Mouse (Mus musculus): ENCODE measurements around the gene Txnrd3. TPM values are rescaled to one million over a fixed set of nuclear protein-coding genes. Genes with fewer than 3 reads are reported as not detected.
A peak's percentile ranks its signal among the peaks of the same experiment; 100 is the strongest.

The Txnrd3 gene
- polyA plus RNA-seq, 1 experiment from 2014 or later: 9.5 TPM

DNA sequence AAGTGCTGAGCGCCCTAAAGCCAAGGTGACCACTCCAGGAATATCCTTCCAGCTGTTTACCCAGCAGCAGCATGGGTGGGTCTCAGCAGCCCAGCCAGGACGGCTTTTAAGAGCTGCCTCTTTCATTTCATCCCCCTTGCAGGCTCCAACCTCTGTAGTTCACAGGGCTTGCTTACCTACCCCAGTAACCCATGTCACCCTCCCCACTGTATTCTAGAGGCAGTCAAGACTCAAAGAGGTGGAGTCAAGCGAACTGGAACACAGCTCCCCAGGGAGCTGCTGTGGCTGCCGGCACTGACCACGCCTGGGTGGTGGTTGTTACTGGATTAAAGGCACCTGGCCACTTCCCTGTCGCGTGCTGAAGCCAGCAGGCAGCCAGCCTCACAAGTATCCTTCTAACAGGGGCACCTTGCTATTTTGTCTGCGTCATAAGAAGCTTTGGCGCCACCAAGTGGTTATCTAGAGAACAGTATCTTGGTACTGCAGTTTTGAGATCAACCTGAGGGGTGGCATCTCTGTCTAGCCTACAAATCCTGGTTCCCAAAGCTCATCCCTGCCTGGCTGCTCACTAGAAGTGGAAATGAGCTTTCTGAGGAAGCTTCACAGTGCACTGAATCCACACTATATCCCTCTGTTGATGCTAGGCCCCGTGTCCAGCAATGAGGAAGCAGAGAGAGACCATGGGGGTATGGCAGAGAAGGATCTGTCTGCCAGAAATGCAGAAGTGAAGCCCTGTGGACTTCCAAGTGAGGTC, 11.8 kb upstream of the Txnrd3 start:
- H3K27me3 ChIP-seq (ENCODE audit: low read depth, poor library complexity, severe bottlenecking): 0 out of 2 replicates have a peak, but pooled peaks cover 16% of the 10 kb centered on the region
- H3K4me1 ChIP-seq: peaks cover 5% of the 10 kb centered on the region; the same call in 1 of the 2 replicates
- 9% methylated on average over 10 of the region's 10 CpGs for WGBS
- DNase-seq (ENCODE audit: low spot score): peak; percentile 58
- H3K27ac ChIP-seq: no peak overlapping the region
- no peaks in the 10 kb centered on the region for H3K36me3 ChIP-seq
- H3K4me3 ChIP-seq: no peak overlapping the region
- H3K9me3 ChIP-seq (replicated peaks): no peaks in the 10 kb centered on the region

GRCm38 (mm10) chr6:89633115-89633514, 10.7 kb upstream of the Txnrd3 start:
- peaks cover 5% of the 10 kb centered on the region; the same call in 1 of the 2 replicates for H3K4me1 ChIP-seq
- H3K27me3 ChIP-seq (ENCODE audit: low read depth, poor library complexity, severe bottlenecking): 0 out of 2 replicates have a peak, but pooled peaks cover 16% of the 10 kb centered on the region
- no peaks in the 10 kb centered on the region for H3K36me3 ChIP-seq
- no peaks in the 10 kb centered on the region for H3K9me3 ChIP-seq (replicated peaks)
- no peak for DNase-seq (ENCODE audit: low spot score)
- no peak overlapping the region for H3K4me3 ChIP-seq
- no peak overlapping the region for H3K27ac ChIP-seq
- WGBS: 78% methylated on average over 7 of the region's 7 CpGs

DNA sequence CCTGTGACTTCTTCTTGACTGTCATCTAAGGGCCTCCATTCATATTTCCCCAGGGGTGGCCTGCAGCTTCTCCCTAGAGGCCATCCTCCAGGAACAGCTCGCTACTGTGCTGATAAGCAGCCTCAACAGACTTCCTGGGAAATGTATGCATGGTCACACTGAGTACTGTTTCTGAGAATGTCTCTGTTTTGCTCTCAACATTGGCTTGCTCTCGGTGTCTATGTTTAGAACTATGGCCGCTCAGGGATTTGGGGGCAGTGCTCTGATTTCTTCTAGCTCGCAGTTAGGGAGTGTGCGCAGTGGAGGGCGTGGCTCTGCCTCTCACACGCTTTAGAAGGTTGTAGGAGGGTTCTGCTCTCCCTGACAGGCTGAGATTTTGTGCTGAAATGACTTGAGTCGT, 9.4 kb upstream of the Txnrd3 start:
- H3K36me3 ChIP-seq: no peaks in the 10 kb centered on the region
- no peak overlapping the region for H3K27ac ChIP-seq
- 54% methylated on average over 8 of the region's 8 CpGs for WGBS
- no peak for DNase-seq (ENCODE audit: low spot score)
- no peaks in the 10 kb centered on the region for H3K9me3 ChIP-seq (replicated peaks)
- peaks cover 5% of the 10 kb centered on the region; the same call in 1 of the 2 replicates for H3K4me1 ChIP-seq
- H3K4me3 ChIP-seq: no peak overlapping the region
- H3K27me3 ChIP-seq (ENCODE audit: low read depth, poor library complexity, severe bottlenecking): 0 out of 2 replicates have a peak, but pooled peaks cover 16% of the 10 kb centered on the region

DNA sequence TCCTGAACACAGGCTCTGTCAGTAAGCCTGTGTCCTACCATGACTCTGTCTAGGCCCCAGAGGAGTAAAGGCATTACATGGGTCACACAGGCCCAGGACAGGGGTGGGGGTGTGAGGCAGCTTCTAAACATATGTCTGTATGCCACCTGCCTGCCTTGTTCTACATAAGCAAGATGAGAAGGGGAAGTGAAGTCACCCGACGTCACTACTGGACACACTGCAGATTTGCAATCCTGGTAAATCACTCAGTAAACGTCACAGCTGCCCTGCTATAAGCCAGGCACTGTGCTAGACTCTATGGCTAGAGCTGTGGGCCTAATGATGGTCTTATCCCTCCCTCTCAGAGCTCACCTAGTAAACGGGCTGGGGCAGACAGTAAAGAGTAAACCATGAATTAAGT, 5.8 kb upstream of the Txnrd3 start:
- H3K9me3 ChIP-seq (replicated peaks): no peaks in the 10 kb centered on the region
- 77% methylated on average over 4 of the region's 4 CpGs for WGBS
- H3K4me3 ChIP-seq: no peak overlapping the region
- no peaks in the 10 kb centered on the region for H3K36me3 ChIP-seq
- no peak for DNase-seq (ENCODE audit: low spot score)
- H3K4me1 ChIP-seq: 0 out of 2 replicates have a peak, but pooled peaks cover 4% of the 10 kb centered on the region
- no peak overlapping the region for H3K27ac ChIP-seq
- 0 out of 2 replicates have a peak, but pooled peaks cover 5% of the 10 kb centered on the region for H3K27me3 ChIP-seq (ENCODE audit: low read depth, poor library complexity, severe bottlenecking)

- 41% methylated on average over 2 of the region's 2 CpGs for WGBS
- Histone ChIP-seq H3K4me1 (peaks cover 12% of the 10 kb centered on the region), H3K4me3 (no peak overlapping the region), H3K27ac (no peak overlapping the region), H3K9me3 (replicated peaks) (no peaks in the 10 kb centered on the region), H3K36me3 (no peaks in the 10 kb centered on the region), H3K27me3 (ENCODE audit: low read depth, poor library complexity, severe bottlenecking) (no peaks in the 10 kb centered on the region)
- peak; percentile 45 for DNase-seq (ENCODE audit: low spot score)
Observed at GRCm38 (mm10) chr6:89639025-89639424, 4.8 kb upstream of the Txnrd3 start.

GRCm38 (mm10) chr6:89644271-89645075, 685 bp downstream of the Txnrd3 start:
- H3K9me3 ChIP-seq (replicated peaks): no peaks in the 10 kb centered on the region
- DNase-seq (ENCODE audit: low spot score): peak; percentile 93
- no peaks in the 10 kb centered on the region for H3K27me3 ChIP-seq (ENCODE audit: low read depth, poor library complexity, severe bottlenecking)
- H3K4me3 ChIP-seq: peak overlapping the region; percentile 70
- no peaks in the 10 kb centered on the region for H3K36me3 ChIP-seq
- under 1% methylated on average over 41 of the region's 41 CpGs for whole genome bisulfite sequencing
- H3K4me1 ChIP-seq: peaks cover 14% of the 10 kb centered on the region
- peak overlapping the region; percentile 87 for H3K27ac ChIP-seq

DNA sequence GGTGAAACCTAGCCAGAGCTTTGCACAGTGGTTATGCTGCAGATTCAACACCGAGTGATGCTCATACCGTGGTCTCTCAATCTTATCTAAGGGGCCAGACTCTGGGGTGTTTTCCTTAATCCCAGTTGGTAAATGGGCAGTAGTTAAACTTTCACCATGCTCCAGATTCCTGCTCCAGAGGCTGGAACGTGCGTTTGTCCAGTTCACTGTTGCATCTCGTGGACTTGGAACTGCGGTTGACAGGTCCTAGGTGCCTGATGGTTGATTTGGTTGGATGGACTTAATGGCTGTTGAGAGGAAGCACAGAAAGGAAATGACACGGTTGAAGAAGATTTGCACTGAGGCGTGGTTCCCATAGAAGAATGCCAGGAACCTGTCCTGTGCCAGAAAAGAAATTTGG, 6.1 kb downstream of the Txnrd3 start:
- Histone ChIP-seq H3K9me3 (replicated peaks) (no peaks in the 10 kb centered on the region), H3K27ac (no peak overlapping the region), H3K36me3 (no peaks in the 10 kb centered on the region), H3K27me3 (ENCODE audit: low read depth, poor library complexity, severe bottlenecking) (no peaks in the 10 kb centered on the region), H3K4me3 (no peak overlapping the region), H3K4me1 (no peaks in the 10 kb centered on the region)
- 94% methylated on average over 8 of the region's 8 CpGs for whole genome bisulfite sequencing
- no peak for DNase-seq (ENCODE audit: low spot score)

DNA sequence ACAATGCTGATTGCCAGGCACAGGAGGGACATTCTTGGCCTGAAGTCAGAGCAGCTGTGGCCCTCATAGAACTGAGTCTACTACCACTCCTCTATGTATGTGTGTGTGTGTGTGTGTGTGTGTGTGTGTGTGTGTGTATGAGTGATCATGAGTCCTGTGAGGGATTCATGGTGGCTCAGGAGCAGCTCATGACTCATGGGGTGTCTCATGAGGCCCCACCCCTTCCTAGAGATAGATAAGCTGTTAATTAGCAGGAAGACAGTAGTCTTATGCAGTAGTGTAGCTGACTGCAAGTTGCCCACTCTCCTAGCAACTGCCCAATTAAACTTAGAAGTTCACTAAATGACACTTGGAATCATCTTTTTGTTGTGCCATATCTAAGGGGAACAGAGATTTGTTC, 8.0 kb downstream of the Txnrd3 start:
- H3K27ac ChIP-seq: no peak overlapping the region
- H3K36me3 ChIP-seq: no peaks in the 10 kb centered on the region
- no peaks in the 10 kb centered on the region for H3K27me3 ChIP-seq (ENCODE audit: low read depth, poor library complexity, severe bottlenecking)
- DNase-seq (ENCODE audit: low spot score): no peak
- H3K4me3 ChIP-seq: no peak overlapping the region
- H3K9me3 ChIP-seq (replicated peaks): no peaks in the 10 kb centered on the region
- no peaks in the 10 kb centered on the region for H3K4me1 ChIP-seq

GRCm38 (mm10) chr6:89655011-89655410, 11.2 kb downstream of the Txnrd3 start:
- H3K9me3 ChIP-seq (replicated peaks): no peaks in the 10 kb centered on the region
- no peak for DNase-seq (ENCODE audit: low spot score)
- H3K27me3 ChIP-seq (ENCODE audit: low read depth, poor library complexity, severe bottlenecking): no peaks in the 10 kb centered on the region
- WGBS: 96% methylated on average over 3 of the region's 3 CpGs
- no peak overlapping the region for H3K27ac ChIP-seq
- no peaks in the 10 kb centered on the region for H3K4me1 ChIP-seq
- H3K36me3 ChIP-seq: no peaks in the 10 kb centered on the region
- H3K4me3 ChIP-seq: no peak overlapping the region

DNA sequence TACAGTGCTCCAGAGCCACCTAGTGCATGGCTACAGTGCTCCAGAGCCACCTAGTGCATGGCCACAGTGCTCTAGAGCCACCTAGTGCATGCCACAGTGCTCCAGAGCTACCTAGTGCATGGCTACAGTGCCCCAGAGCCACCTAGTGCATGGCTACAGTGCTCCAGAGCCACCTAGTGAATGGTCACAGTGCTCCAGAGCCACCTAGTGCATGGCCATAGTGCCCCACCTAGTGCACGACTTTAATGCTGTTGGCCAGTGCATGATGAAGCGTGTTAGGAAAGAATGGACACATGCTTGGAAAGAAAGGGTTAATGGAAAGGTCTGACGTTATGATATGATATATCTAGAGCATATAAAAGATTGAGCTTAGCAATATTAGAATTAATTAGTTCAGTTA, 14.6 kb downstream of the Txnrd3 start:
- Histone ChIP-seq H3K4me1 (no peaks in the 10 kb centered on the region), H3K27ac (no peak overlapping the region), H3K27me3 (ENCODE audit: low read depth, poor library complexity, severe bottlenecking) (no peaks in the 10 kb centered on the region), H3K9me3 (replicated peaks) (no peaks in the 10 kb centered on the region), H3K36me3 (0 out of 2 replicates have a peak, but pooled peaks cover under 1% of the 10 kb centered on the region), H3K4me3 (no peak overlapping the region)
- DNase-seq (ENCODE audit: low spot score): no peak
- 93% methylated on average over 3 of the region's 3 CpGs for WGBS

- Histone ChIP-seq H3K9me3 (replicated peaks) (no peaks in the 10 kb centered on the region), H3K4me1 (no peaks in the 10 kb centered on the region), H3K27ac (no peak overlapping the region), H3K27me3 (ENCODE audit: low read depth, poor library complexity, severe bottlenecking) (no peaks in the 10 kb centered on the region), H3K4me3 (no peak overlapping the region), H3K36me3 (0 out of 2 replicates have a peak, but pooled peaks cover 7% of the 10 kb centered on the region)
- no peak for DNase-seq (ENCODE audit: low spot score)
- WGBS: 90% methylated on average over 6 of the region's 6 CpGs
Observed at GRCm38 (mm10) chr6:89658931-89659330, 15.1 kb downstream of the Txnrd3 start.

- no peak overlapping the region for H3K27ac ChIP-seq
- no peak for DNase-seq (ENCODE audit: low spot score)
- H3K4me3 ChIP-seq: no peak overlapping the region
- WGBS: 37% methylated on average over 7 of the region's 7 CpGs
- H3K27me3 ChIP-seq (ENCODE audit: low read depth, poor library complexity, severe bottlenecking): no peaks in the 10 kb centered on the region
- no peaks in the 10 kb centered on the region for H3K9me3 ChIP-seq (replicated peaks)
- H3K36me3 ChIP-seq: 0 out of 2 replicates have a peak, but pooled peaks cover 9% of the 10 kb centered on the region
- H3K4me1 ChIP-seq: 0 out of 2 replicates have a peak, but pooled peaks cover 2% of the 10 kb centered on the region
Observed at GRCm38 (mm10) chr6:89659692-89660423, 16.1 kb downstream of the Txnrd3 start.
